Mouse (Mus musculus): ENCODE measurements around the gene Fam173b.
"Not testable (repeated sequence)": the region's sequence is repeated elsewhere in the genome, so short reads cannot be mapped to it uniquely, and the experiment has no call there.

Fam173b gene

GRCm38 (mm10) chr15:31601646-31602374 is at the start of gene Fam173b, which contains the start of gene Cct5:
Fam173b (plus strand) TSS chr15:31601852.
Cct5 (minus strand) TSS chr15:31601804.
- DNase-seq (ENCODE audit: low read depth, low spot score): peak; percentile 99

GRCm38 (mm10) chr15:31554855-31555254 is 46.8 kb upstream of the Fam173b start:
- no peak for DNase-seq (ENCODE audit: low read depth, low spot score)

DNA sequence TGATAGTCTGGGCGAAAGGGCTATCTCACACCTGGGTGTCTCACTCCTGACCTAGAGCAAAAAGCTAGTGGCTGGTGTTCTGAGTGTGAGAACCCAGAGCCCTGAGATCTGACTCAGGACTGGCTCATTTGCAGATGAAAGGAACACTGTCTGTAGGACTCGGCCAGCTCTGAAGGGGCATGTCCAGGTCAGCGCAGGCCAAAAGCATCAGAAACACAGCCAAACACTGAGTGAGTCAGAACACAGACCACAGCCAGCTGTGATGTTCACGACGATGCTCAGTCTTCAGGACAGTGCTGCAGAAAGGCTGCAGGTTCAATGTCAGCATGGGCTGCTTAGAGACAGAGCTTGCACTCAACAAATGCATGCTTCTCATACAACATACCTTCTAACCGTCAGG is 40.3 kb upstream of the Fam173b start:
- DNase-seq (ENCODE audit: low read depth, low spot score): no peak

- DNase-seq (ENCODE audit: low read depth, low spot score): peak; percentile 85
These were observed 39.7 kb upstream of the Fam173b start for GRCm38 (mm10) chr15:31561976-31562375.

DNA sequence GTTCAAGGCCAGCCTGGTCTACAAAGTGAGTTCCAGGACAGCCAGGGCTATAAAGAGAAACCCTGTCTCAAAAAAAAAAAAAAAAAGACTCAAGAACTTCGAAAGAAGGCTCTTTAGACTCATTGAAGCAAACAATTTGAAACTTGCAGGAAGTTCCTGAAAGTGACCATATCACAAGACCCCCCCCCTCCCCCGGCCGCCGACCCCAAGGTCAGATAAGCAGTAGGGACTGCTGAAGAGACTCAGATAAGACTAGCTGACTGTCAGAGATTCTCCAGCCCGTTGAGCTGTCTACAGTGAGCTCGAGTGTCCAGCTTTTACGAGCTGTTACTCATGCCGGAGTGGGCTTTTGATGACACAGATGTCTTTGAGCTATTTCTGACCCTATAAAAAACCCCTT is 38.8 kb upstream of the Fam173b start:
- no peak for DNase-seq (ENCODE audit: low read depth, low spot score)

- DNase-seq (ENCODE audit: low read depth, low spot score): no peak
These were observed 37.8 kb upstream of the Fam173b start for GRCm38 (mm10) chr15:31563577-31564546.

DNA sequence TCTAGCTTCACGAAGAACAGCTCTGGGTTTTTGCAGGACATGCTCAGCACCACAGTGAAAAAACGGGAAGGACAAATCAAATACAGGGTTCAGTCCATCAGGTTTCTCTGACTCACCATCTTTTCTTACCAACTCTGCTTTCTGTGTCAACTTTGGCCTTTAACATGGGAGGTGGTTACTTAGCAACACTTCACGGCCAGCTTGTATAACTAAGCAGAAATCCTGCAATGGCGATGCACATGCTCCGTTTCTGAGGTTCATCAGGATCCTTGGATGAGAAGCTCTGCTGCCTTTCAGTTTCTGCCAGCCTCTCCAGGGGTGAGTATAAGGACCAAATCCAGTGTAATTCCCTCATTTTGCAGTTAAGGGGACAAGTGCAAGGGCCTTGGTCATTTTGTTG is 36.5 kb upstream of the Fam173b start, which contains the start of gene Cmbl:
Gene Cmbl (plus strand): TSS at position 206 of the 400 bp plus-strand sequence.
- DNase-seq (ENCODE audit: low read depth, low spot score): no peak

DNA sequence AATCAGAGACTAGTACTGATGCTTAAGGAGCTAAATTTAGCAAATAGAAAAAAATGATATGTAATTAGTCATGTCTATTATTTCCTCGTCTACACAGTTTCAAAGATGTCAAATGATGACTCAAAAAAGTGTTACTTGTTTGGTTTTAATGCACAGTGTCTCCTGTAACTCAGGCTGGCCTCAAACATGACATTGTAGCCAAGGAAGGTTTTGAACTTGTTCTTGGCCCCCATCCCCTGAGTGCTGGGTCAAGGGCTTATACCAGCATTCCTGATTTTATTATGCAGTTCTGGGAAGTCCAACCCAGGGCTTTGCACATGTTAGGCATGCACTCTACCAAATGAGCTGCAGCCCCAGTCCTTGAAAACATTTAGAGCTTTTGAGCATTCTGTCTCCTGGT is 35.9 kb upstream of the Fam173b start:
- DNase-seq (ENCODE audit: low read depth, low spot score): no peak

DNA sequence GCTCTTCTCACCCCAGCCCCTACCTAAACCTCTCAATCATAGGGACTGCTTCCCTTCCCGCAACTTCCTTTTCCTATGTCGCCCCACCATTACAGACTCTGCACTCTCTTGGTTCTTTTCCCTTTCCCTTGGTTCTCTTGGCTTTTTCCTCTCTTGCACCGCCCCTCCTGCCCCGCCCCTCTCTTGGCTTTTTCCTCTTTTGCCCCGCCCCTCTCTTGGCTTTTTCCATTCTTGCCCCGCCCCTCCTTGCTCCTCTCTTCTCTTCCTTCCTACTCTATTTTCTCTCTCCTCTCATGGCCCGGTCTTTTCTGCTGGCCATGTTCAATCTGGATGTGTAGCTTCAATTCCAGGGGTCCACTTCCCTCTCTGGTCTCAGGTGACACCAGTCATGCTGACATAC is 34.2 kb upstream of the Fam173b start:
- DNase-seq (ENCODE audit: low read depth, low spot score): peak; percentile 61

DNA sequence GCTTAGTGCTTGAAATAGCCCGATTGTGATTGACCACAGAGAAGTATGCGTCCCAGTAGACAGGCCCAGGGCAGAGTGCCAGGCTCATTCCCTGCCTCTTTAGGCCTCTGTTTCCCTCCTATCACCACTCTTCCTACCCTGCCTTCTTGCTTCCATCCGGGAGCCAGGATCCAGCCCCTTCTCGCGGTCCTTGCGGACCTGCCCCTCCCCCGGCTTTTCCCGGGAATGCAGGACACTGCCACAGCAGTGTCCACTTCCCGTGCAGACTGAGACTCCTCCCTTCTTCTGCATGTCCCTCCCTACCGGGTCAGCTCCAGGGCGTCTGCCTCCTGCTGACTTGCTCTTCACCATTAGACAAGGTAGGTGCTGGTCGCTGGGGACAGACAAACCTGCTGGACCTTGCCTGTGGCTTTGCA is 33.1 kb upstream of the Fam173b start:
- no peak for DNase-seq (ENCODE audit: low read depth, low spot score)

DNA sequence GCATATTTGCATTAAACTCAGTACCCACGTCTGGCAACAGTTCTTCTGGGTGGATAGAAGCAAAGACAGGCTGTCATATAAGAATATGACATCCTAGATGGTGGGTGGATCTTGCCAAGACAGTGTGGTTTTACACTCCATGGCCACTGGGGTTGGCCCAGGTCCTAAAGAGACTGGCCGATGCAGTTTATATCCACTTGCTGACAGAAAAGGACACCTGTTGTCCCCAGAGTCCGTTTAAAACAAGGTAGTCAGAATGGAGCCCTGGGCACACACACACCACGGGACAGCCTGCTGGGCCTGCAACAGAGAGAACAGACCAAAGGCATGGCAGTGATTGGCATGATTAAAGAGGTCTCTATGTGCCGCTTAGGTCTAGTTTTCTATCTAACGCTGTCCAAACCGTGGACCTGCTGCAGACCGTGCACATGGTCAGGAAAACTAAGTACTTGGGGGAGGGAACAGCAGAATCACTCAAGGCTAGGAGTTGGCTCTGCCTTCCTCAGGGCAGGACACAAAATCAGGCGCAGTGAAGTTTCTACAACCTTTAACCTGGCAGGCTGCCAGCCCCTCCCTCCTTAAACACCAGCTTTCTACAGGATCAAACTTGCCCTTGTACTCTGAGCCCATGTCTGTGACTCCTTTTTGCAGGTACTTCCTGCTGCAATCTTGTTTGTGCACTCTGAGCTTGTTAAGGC is 32.2 kb upstream of the Fam173b start:
- DNase-seq (ENCODE audit: low read depth, low spot score): no peak

- no peak for DNase-seq (ENCODE audit: low read depth, low spot score)
These were observed 30.7 kb upstream of the Fam173b start for GRCm38 (mm10) chr15:31570959-31571358.

DNA sequence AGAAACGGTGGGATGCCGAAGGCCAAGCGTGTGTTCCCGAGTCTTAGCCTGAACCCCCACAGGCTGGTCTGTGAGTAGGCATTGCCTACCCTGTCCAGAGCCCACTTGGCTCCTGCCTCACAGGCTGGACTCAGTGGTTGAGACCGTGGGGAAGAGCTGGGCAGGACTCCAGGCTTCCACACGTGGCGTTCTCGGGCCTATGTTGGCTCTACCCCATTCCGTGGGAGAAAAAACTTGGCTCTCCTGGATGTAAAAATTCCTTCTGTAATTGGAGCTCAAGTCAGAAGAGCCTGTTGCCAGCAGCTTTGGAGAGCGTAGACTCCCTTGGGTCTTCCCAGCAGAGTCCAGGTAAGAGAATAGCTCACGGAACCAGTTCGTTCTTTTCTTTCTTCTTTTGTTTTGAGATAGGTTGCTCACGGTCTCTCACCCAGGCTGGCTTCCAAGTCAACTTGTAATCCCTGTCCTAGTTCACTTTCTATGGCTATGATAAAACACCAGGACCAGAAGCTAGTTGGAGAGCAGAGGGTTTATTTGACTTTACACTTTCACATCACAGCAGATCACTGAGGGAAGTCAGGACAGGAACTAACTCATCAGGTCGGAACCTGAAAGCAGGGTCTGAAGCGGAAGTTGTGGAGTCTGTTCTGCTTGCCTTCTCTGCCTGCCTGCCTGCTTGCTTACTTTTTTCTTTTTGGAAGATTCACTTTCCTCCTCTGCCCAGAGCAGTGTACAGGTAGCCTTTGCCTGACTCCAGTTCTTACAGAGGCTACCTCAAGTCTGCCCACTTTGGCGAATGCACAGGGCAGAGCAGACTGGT is 29.5 kb upstream of the Fam173b start:
- DNase-seq (ENCODE audit: low read depth, low spot score): no peak

GRCm38 (mm10) chr15:31573287-31573686 is 28.4 kb upstream of the Fam173b start:
- no peak for DNase-seq (ENCODE audit: low read depth, low spot score)

DNA sequence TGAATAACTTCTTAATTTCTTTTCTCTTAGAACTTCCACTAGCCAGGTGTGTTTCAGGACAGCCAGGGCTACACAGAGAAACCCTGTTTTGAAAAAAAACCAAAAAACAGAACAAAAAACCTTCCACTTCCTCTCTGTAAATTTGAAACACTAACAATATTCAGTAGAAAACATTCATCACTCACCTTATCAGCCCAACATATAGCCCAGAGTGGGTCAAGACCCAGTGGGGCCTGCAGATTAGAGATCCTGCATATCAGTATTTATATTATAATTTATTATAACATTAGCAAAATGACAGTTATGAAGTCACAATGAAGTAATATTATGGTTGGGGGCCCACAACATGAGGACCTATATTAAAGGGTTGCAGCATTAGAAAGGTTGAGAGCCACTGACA is 28.0 kb upstream of the Fam173b start:
- DNase-seq (ENCODE audit: low read depth, low spot score): no peak

DNA sequence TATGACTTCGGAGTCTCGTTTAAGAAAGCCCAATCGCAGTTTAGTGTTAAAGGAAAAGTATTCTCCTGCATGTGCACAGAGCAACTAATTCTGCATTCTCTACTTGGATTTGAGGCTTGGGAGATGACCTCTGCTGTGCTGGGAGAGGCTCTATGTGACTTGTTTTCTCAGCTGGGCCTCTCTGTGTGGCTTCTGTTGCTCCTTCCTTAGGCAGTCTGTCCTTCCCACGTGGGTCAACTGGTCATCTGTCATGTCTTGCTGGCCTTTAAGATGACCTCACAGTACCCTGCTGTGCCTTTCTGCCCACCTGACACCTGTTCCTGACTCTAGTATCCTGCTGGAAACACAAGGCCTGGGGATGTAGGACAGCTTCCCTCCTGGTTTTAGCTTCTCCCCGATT is 25.6 kb upstream of the Fam173b start:
- no peak for DNase-seq (ENCODE audit: low read depth, low spot score)

- not testable (repeated sequence) for DNase-seq (ENCODE audit: low read depth, low spot score)
These were observed 20.6 kb upstream of the Fam173b start for GRCm38 (mm10) chr15:31581086-31581485.

- no peak for DNase-seq (ENCODE audit: low read depth, low spot score)
These were observed 18.2 kb upstream of the Fam173b start for GRCm38 (mm10) chr15:31583304-31584085.

GRCm38 (mm10) chr15:31585238-31585637 is 16.4 kb upstream of the Fam173b start:
- DNase-seq (ENCODE audit: low read depth, low spot score): no peak

- DNase-seq (ENCODE audit: low read depth, low spot score): no peak
These were observed 15.6 kb upstream of the Fam173b start for GRCm38 (mm10) chr15:31586088-31586487.
